Mouse (Mus musculus): ENCODE results near the gene Smyd3.

Smyd3 gene

GRCm38 (mm10) chr1:179012273-179012672 is 505.6 kb downstream of the Smyd3 start:
- no peak for DNase-seq (ENCODE audit: low spot score)

- no peak for DNase-seq (ENCODE audit: low spot score)
Measured at GRCm38 (mm10) chr1:179010756-179011155, 507.1 kb downstream of the Smyd3 start.

- no peak for DNase-seq (ENCODE audit: low spot score)
Measured at GRCm38 (mm10) chr1:179009911-179010310, 507.9 kb downstream of the Smyd3 start.

- DNase-seq (ENCODE audit: low spot score) = no peak
Measured at GRCm38 (mm10) chr1:179004133-179004866, 513.5 kb downstream of the Smyd3 start.

GRCm38 (mm10) chr1:179003406-179004132 is 514.3 kb downstream of the Smyd3 start:
- no peak for DNase-seq (ENCODE audit: low spot score)

- no peak for DNase-seq (ENCODE audit: low spot score)
Measured at GRCm38 (mm10) chr1:178999876-179000528, 517.8 kb downstream of the Smyd3 start.

GRCm38 (mm10) chr1:178997870-178998269 is 520.0 kb downstream of the Smyd3 start:
- DNase-seq (ENCODE audit: low spot score) = no peak

GRCm38 (mm10) chr1:178994263-178994662 is 523.6 kb downstream of the Smyd3 start:
- no peak for DNase-seq (ENCODE audit: low spot score)

- no peak for DNase-seq (ENCODE audit: low spot score)
Measured at GRCm38 (mm10) chr1:178992503-178992902, 525.3 kb downstream of the Smyd3 start.

- no peak for DNase-seq (ENCODE audit: low spot score)
Measured at GRCm38 (mm10) chr1:178991470-178991869, 526.4 kb downstream of the Smyd3 start.

GRCm38 (mm10) chr1:178991045-178991444 is 526.8 kb downstream of the Smyd3 start:
- DNase-seq (ENCODE audit: low spot score) = no peak

GRCm38 (mm10) chr1:178989485-178989884 is 528.4 kb downstream of the Smyd3 start:
- DNase-seq (ENCODE audit: low spot score) = no peak

GRCm38 (mm10) chr1:178988176-178988575 is 529.7 kb downstream of the Smyd3 start:
- no peak for DNase-seq (ENCODE audit: low spot score)

- DNase-seq (ENCODE audit: low spot score) = no peak
Measured at GRCm38 (mm10) chr1:178981641-178982040, 536.2 kb downstream of the Smyd3 start.

- no peak for DNase-seq (ENCODE audit: low spot score)
Measured at GRCm38 (mm10) chr1:178980185-178980584, 537.7 kb downstream of the Smyd3 start.

GRCm38 (mm10) chr1:178978617-178979245 is 539.1 kb downstream of the Smyd3 start:
- no peak for DNase-seq (ENCODE audit: low spot score)

- DNase-seq (ENCODE audit: low spot score) = no peak
Measured at GRCm38 (mm10) chr1:178972055-178972454, 545.8 kb downstream of the Smyd3 start.

GRCm38 (mm10) chr1:178961661-178962060 is 556.2 kb downstream of the Smyd3 start:
- DNase-seq (ENCODE audit: low spot score) = no peak

GRCm38 (mm10) chr1:178960015-178960559 is 557.8 kb downstream of the Smyd3 start:
- peak; percentile 64 for DNase-seq (ENCODE audit: low spot score)

GRCm38 (mm10) chr1:178958641-178959040 is 559.2 kb downstream of the Smyd3 start:
- DNase-seq (ENCODE audit: low spot score) = no peak

GRCm38 (mm10) chr1:178952910-178953309 is 564.9 kb downstream of the Smyd3 start:
- no peak for DNase-seq (ENCODE audit: low spot score)

All from urinary bladder, postnatal 25 days (tissue).